Mouse (Mus musculus): Measurements from ENCODE around the gene Mtmr3.

GRCm38 (mm10) chr11:4454895-4455535, 139.6 kb downstream of the Mtmr3 start:
- TF ChIP-seq POLR2A (IDR thresholded peaks at IDR 0.05; ENCODE audit: borderline replicate concordance, extremely low read depth, insufficient read depth, insufficient read length, poor library complexity, severe bottlenecking) = no peak
- no peak for TF ChIP-seq CTCF (IDR thresholded peaks at IDR 0.05; ENCODE audit: borderline replicate concordance, extremely low read depth, insufficient read depth, insufficient read length)

Measured in brain, embryonic 14.5 days (tissue).